Mouse (Mus musculus): ENCODE data around the gene Fam50b.
A peak's percentile ranks its signal among the peaks of the same experiment; 100 is the strongest.

The Fam50b gene

GRCm38 (mm10) chr13:34734686-34735085 lies at the start of gene Fam50b:
Fam50b (plus strand) TSS chr13:34734850.
- DNase-seq (ENCODE audit: low read depth), result no peak

- no peak for DNase-seq (ENCODE audit: low read depth)
Measured at GRCm38 (mm10) chr13:34685008-34685765, 49.5 kb upstream of the Fam50b start.

GRCm38 (mm10) chr13:34691049-34691448 lies 43.6 kb upstream of the Fam50b start:
- peak; percentile 1 for DNase-seq (ENCODE audit: low read depth)

- no peak for DNase-seq (ENCODE audit: low read depth)
Measured at GRCm38 (mm10) chr13:34693111-34693510, 41.5 kb upstream of the Fam50b start.

- DNase-seq (ENCODE audit: low read depth), result no peak
Measured at GRCm38 (mm10) chr13:34696734-34697332, 37.8 kb upstream of the Fam50b start.

- DNase-seq (ENCODE audit: low read depth), result no peak
Measured at GRCm38 (mm10) chr13:34700091-34700490, 34.6 kb upstream of the Fam50b start.

- DNase-seq (ENCODE audit: low read depth), result no peak
Measured at GRCm38 (mm10) chr13:34700630-34701029, 34.0 kb upstream of the Fam50b start.

GRCm38 (mm10) chr13:34703301-34703700 lies 31.3 kb upstream of the Fam50b start:
- no peak for DNase-seq (ENCODE audit: low read depth)

GRCm38 (mm10) chr13:34703795-34704194 lies 30.9 kb upstream of the Fam50b start:
- DNase-seq (ENCODE audit: low read depth), result no peak

GRCm38 (mm10) chr13:34704835-34705234 lies 29.8 kb upstream of the Fam50b start:
- DNase-seq (ENCODE audit: low read depth), result no peak

GRCm38 (mm10) chr13:34708955-34709354 lies 25.7 kb upstream of the Fam50b start:
- no peak for DNase-seq (ENCODE audit: low read depth)

GRCm38 (mm10) chr13:34709566-34709965 lies 25.1 kb upstream of the Fam50b start:
- no peak for DNase-seq (ENCODE audit: low read depth)

GRCm38 (mm10) chr13:34711410-34711809 lies 23.2 kb upstream of the Fam50b start:
- DNase-seq (ENCODE audit: low read depth), result no peak

- no peak for DNase-seq (ENCODE audit: low read depth)
Measured at GRCm38 (mm10) chr13:34712881-34713280, 21.8 kb upstream of the Fam50b start.

GRCm38 (mm10) chr13:34715437-34715838 lies 19.2 kb upstream of the Fam50b start:
- no peak for DNase-seq (ENCODE audit: low read depth)

- DNase-seq (ENCODE audit: low read depth), result no peak
Measured at GRCm38 (mm10) chr13:34724831-34725592, 9.6 kb upstream of the Fam50b start.

- no peak for DNase-seq (ENCODE audit: low read depth)
Measured at GRCm38 (mm10) chr13:34725800-34726476, 8.7 kb upstream of the Fam50b start.

- no peak for DNase-seq (ENCODE audit: low read depth)
Measured at GRCm38 (mm10) chr13:34726477-34726805, 8.2 kb upstream of the Fam50b start.

- no peak for DNase-seq (ENCODE audit: low read depth)
Measured at GRCm38 (mm10) chr13:34727060-34727459, 7.6 kb upstream of the Fam50b start.

- DNase-seq (ENCODE audit: low read depth), result no peak
Measured at GRCm38 (mm10) chr13:34731551-34731950, 3.1 kb upstream of the Fam50b start.

- no peak for DNase-seq (ENCODE audit: low read depth)
Measured at GRCm38 (mm10) chr13:34733780-34734179, 870 bp upstream of the Fam50b start.

- no peak for DNase-seq (ENCODE audit: low read depth)
Measured at GRCm38 (mm10) chr13:34737968-34738698, 3.5 kb downstream of the Fam50b start.
